Mouse (Mus musculus) CD4-positive, CD25-positive, alpha-beta regulatory T cell (primary cell): Measurements from ENCODE around the gene Zbtb8b. TPM values are rescaled to one million over a fixed set of nuclear protein-coding genes. Genes with fewer than 3 reads are reported as not detected.

Source experiments
- polyA plus RNA-seq: library from polyadenylated mRNA; unstranded; fragments of 100-300 nt; shearing (Covaris generic); gene quantifications from one replicate; pipeline ENCODE4 v1.2.1, GENCODE M21; 2017

Gene Zbtb8b
- 0.36 TPM for polyA plus RNA-seq

DNA sequence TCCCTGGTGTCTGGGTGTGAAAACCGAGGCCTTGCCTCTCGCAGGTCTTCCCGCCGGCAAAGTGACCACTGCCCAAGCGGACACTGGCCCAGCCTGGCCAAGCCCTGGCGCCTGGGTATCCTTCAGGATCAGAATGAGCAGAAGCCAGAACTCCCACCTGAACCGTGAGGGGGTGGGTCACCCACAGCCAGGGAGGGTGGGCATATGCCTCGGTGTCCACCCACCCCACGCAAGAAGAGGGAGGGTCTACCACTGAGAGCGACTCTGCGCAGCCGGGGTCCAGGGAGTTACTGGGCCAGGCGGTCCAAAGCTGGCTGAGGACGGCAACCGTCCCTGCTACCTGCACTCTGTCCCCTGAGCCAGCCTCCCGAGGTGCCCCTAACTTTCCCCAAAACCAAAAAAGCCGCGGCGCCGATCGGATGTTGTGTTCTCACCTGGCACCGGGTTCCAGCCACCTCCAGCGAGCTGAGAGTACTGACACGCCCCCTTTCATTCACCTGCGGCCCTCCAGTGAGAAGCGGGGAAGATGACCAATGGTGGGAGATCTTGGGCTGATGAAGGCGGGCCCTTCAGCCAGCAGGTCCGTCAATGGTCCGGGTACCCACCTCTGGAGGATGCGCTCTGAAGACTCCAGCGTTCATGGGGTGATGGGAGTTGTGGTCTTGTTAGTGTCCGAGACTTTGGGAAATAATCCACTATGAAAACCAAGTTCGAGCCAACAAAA is at the start of gene Zbtb8b:
TSS of gene Zbtb8b (minus strand) at position 514 of the 724 bp plus-strand sequence.

GRCm38 (mm10) chr4:129461183-129461960 is 20.7 kb upstream of the Zbtb8b start, which contains the start of gene Bsdc1:
Gene Bsdc1, plus strand, starts transcription at chr4:129461581.

DNA sequence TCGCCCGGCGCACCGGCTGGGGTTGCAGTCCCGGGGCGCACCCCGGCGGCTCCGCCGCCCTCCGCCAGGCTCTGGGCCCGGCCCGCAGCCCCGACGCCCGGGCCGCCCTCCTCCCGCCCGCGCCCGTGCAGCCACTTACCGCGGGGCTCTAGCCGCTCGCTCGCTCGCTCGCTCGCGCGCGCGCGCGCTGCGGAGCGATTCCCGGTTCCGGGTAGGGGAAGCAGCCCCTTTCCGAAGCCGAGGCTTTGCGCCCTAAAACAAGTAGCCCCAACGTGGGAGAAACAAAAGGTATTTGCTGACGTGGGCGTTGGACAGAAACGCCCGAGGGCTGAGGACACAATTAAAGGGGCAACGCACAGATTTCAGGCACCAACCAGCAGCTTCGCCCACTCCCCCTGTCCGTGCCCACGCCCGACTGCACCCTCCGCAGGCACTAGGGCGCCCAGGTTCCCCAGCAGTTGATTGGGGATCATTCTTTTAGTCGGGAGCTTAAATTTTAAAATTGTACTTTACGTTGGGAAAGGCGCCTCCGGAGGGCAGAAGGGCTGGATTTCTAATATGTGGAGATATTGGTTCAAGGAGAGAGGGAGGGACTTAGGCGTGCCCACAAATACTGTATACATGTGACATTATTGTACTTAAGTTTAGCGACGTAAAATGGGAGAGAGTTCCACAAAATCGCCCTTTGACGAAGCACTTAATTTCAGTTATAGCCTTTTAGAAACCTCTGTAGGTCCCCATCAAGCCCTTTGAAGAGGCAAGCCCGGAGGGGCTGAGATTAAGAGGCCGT is 62.9 kb downstream of the Zbtb8b start, which contains the start of gene Zbtb8a:
TSS of gene Zbtb8a (minus strand) at position 516 of the 790 bp plus-strand sequence.

Other genes with a start within 250 kb of the Zbtb8b start
- gene C77080, start 179.4 kb downstream of the Zbtb8b start, polyA plus RNA-seq = 0.56 TPM
- gene Sync, start 153.2 kb downstream of the Zbtb8b start, polyA plus RNA-seq = 0.32 TPM
- gene Rbbp4, start 105.5 kb downstream of the Zbtb8b start, polyA plus RNA-seq = 328 TPM
- 66.5 TPM for gene Zbtb8os, start 105.2 kb downstream of the Zbtb8b start, polyA plus RNA-seq
- 9.9 TPM for gene Zbtb8a, start 62.7 kb downstream of the Zbtb8b start, polyA plus RNA-seq
- gene Bsdc1, start 20.7 kb upstream of the Zbtb8b start, polyA plus RNA-seq = 34.0 TPM
- gene Tssk3, start 50.2 kb upstream of the Zbtb8b start, polyA plus RNA-seq = not detected
- not detected for gene Fam229a, start 50.3 kb upstream of the Zbtb8b start, polyA plus RNA-seq
- gene Marcksl1, start 72.7 kb upstream of the Zbtb8b start, polyA plus RNA-seq = 33.6 TPM
- 329 TPM for gene Hdac1, start 101.9 kb upstream of the Zbtb8b start, polyA plus RNA-seq
- gene Lck, start 132.8 kb upstream of the Zbtb8b start, polyA plus RNA-seq = 1,521 TPM
- gene Fam167b, start 137.7 kb upstream of the Zbtb8b start, polyA plus RNA-seq = 0.36 TPM
- gene Eif3i, start 159.8 kb upstream of the Zbtb8b start, polyA plus RNA-seq = 163 TPM
- gene Tmem234, start 159.8 kb upstream of the Zbtb8b start, polyA plus RNA-seq = 227 TPM
- 7.7 TPM for gene Dcdc2b, start 173.4 kb upstream of the Zbtb8b start, polyA plus RNA-seq
- 41.4 TPM for gene Iqcc, start 178.2 kb upstream of the Zbtb8b start, polyA plus RNA-seq
- gene Ccdc28b, start 183.1 kb upstream of the Zbtb8b start, polyA plus RNA-seq = 22.7 TPM
- 66.2 TPM for gene Txlna, start 200.2 kb upstream of the Zbtb8b start, polyA plus RNA-seq
- 19.5 TPM for gene Kpna6, start 231.9 kb upstream of the Zbtb8b start, polyA plus RNA-seq